Mouse (Mus musculus) adipocyte (in vitro differentiated cells): ENCODE measurements around the gene BC035044.
"Not testable (repeated sequence)": the region's sequence is repeated elsewhere in the genome, so short reads cannot be mapped to it uniquely, and the experiment has no call there.

Experiments used
- DNase-seq: peaks from one replicate; pipeline ENCODE4 v3.0.0-alpha.2; 2016; ENCODE audit warnings: low spot score

The BC035044 gene

DNA sequence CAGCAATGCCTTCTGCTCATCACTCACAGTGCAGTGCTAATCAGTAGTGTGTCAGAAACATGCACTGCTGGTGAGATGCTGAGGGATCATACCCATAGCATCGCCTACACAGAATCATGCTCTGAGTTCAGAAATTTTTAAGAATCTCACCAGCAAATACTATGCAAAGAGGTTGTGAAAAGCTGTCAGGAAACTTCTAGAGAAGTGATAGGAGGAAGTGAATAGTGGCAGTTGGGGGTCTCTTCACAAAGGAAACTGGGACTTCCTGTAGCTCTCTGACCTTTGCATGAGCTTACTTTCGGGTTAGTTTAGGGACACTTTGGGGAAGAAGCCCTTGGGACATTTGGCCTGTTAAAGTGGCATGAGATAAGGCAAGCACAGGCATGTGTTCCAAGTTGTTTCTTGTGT is at the start of gene BC035044:
Gene BC035044, minus strand, starts transcription at position 179 of the 408 bp plus-strand sequence.
- no peak for DNase-seq

DNA sequence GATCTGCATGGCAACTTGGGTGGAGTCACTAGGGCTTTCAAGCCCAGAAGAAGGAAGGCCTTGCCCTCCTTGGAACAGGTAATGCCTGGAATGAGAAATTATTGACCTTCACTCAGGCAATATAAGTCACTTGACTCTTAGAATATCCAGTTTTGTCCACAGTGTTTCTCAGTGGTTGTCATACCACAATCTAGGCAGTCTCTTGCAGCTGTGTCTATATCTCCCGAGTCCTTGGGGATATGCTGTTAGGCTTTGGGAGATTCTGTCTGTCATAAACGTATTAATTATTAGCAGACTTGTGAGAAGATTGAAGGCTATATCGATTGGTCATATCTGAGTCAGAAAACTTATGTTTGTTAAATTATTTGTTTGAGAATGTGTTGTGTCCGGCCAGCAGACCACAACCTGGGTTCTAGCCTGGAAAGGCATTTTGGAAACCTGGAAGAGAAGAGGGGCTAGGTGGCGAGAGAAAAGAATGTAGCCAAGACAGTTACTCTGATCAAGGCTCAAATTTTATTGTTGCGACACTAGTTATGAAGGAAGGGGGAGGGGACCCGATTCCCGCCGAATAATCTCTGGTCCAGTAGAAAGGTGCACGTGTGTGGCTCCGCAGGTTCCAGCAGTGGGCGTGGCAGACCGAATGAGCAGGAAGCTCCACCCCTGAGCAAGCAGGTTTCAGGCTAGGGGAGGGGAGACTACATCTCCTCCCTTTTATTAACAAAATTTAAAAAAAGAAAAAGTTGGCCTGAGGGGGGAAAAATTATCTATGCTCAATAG is 45.2 kb upstream of the BC035044 start:
- DNase-seq: not testable (repeated sequence)

DNA sequence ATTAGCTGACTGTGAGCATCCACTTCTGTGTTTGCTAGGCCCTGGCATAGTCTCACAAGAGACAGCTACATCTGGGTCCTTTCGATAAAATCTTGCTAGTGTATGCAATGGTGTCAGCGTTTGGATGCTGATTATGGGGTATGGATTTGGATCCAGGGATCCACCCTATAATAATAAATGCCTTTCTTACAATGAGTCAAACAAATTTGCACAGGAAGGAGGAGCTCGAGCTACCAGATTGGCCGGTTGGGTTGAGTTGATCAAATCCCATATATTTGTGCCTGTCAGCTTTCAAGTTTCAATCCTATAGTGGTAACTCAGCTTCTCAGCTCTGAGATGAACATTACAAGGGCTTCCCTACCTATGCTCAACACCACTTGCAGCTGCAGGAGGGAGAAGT is 43.2 kb upstream of the BC035044 start, which contains the start of gene Clec2g:
Gene Clec2g, plus strand, starts transcription at position 301 of the 400 bp plus-strand sequence.
- DNase-seq: not testable (repeated sequence)

- DNase-seq: no peak
Measured at GRCm38 (mm10) chr6:128933050-128933449, 42.1 kb upstream of the BC035044 start.

GRCm38 (mm10) chr6:128917322-128917721 is 26.4 kb upstream of the BC035044 start:
- no peak for DNase-seq

DNA sequence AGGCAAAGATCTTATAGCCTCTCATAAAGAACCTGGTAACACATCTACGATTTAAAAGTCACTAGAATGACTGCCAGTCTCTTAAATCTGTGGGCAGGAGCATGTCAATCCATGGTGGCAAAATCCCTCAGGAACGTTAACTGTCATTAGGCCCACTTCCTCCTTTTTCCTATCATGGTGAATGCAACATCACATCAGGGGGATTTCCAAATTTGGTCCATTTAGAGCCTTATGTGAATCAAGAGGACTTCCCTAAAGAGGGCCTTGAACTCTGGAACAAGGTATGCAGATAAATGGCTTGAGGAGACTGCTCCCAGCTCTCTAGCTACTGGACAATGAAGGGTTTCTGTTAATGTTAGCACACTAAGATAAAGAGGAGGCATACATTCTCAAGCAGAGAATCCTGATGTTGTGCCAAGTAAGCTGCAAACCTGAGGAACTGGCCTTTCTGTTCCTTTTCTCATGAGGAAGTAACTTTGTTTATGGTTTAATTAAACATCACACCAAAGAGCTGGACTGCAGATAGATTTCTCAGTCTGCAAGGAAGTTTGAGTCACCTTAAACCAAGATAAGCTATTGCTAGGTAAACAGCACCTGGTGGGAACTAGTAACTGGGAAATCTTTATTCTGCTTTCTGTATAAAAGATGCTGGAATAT is 22.8 kb upstream of the BC035044 start:
- DNase-seq: no peak

DNA sequence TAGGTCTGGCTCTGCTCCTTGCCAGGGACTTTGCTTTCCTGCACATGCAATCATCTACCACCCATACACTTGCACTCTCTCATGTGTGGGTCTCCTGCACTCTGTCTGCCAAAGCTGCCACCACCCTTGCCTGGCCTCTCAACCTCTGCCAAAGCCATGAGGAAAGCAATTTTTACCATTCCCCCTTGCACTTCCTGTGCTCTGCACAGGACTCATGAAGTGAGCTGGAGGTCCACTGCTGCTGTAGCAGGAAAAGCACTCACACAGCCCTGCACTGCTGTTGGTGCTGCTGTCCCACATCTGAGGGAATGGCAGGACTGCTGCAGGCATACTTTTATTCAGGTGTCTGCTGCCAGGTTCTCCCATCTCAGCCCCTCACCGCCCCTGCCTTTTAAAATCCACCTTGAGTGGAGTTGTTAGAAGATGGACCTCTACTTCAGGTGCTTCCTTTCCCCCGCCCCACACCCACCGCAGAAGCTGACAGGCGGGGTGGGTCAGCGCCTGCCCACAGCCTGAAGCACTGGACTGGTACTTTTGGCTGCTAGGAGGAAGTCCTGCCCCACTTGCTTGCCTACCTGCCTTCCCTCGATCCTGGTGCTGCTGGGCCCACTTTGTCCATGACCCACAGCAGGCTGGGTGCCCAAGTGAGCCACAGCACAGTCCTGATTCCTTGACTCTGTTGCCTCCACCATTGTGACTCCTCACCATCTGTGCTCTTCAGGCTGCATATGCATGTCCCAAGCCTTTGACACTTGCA is 10.0 kb upstream of the BC035044 start:
- DNase-seq: not testable (repeated sequence)

- no peak for DNase-seq
Measured at GRCm38 (mm10) chr6:128900044-128900443, 9.1 kb upstream of the BC035044 start.

GRCm38 (mm10) chr6:128895404-128896001 is 4.6 kb upstream of the BC035044 start:
- no peak for DNase-seq

DNA sequence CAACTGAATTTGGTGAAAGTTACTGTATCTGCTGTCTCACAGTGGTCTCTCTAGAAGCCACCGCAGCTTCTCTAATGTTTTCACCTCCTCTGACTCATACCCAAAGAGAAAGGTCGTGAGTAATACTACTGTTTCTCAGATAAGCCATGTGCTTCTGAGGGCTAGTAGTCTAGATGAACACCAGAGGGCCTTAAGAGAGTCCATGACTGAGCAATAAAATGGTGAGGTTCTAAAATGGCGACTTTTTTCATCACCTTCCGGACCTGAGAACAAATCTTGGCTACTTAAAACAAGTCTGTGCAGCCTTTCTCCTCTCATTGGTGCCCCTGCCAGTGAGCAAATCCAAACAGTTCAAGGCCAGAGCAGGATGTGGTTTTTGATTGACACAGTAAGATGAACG is 2.1 kb downstream of the BC035044 start:
- DNase-seq: no peak

DNA sequence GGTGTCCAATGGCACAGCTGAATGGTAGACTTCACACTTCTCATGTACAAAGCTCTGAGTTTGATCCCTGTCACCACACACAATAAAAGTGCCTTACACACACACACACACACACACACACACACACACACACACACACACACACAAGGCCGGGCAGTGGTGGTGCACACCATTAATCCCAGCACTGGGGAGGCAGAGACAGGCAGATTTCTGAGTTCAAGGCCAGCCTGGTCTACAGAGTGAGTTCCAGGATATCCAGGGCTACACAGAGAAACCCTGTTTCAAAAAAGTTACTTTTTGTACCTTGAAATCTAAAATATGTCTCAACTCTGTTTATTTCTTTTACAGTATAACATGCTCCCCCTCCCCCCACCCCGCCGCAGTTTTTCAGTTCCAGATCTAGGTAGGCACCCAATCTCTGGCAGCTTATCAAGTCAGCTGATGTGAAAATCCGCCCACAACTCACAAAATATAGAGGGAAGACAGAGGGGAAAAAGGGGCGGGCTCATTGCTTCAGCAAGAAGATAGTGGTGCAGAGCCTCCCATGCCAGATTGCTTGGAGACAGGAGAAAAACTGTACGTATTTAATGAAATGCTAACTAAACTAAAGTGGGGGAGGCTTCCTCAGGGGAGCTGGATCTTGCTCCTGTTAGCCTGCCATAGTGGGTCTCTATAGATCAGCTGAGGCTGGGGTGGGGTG is 3.7 kb downstream of the BC035044 start, which contains the start of gene Clec2i:
Gene Clec2i, plus strand, starts transcription at position 498 of the 700 bp plus-strand sequence.
- not testable (repeated sequence) for DNase-seq

DNA sequence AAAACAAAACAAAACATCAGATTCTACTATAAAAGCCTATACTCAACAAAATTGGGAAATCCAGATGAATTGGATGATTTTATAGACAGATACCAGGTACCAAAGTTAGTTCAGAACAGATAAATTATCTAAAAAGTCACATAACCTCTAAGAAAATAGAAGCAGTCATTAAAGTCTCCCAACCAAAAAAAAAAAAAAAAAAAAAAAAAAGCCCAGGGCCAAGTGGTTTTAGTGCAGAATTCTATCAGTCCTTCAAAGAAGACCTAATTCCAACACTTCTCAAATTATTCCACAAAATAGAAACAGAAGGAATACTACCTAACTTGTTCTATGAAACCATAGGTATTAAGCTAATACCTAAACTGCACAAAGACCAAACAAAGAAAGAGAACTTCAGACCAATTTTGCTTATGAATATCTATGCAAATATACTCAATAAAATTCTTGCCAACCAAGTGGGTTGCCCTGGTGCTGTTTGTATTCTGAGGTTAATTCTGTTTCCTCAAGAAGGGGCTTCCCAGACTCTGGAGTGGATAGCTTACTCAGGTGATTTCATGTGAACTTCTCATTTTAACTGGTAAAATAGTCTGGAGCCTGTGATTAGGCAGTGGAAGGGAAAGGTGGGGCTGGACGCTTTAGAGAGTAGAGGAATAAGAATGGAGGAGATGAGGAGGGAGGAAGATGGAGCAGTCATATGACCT is 18.9 kb downstream of the BC035044 start:
- no peak for DNase-seq

- DNase-seq: no peak
Measured at GRCm38 (mm10) chr6:128868861-128869260, 22.1 kb downstream of the BC035044 start.

DNA sequence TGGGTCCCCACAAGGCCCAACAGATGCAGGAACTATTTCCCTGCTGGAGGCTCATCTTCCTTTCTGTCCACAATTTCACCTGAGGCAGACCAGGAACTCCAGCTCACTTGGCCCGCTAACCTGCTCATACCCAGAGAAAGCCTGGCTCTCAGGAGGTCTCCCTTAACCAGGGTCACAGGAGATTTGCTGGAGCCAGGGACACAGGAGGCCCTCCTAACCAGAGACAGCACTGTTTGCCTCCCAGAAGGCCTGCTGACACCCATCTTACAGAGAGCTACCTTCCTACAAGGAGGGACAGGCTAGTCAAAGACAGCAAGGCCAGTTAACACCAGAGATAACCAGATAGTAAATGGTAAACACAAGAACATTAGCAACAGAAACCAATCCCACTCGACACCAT is 33.0 kb downstream of the BC035044 start:
- no peak for DNase-seq

DNA sequence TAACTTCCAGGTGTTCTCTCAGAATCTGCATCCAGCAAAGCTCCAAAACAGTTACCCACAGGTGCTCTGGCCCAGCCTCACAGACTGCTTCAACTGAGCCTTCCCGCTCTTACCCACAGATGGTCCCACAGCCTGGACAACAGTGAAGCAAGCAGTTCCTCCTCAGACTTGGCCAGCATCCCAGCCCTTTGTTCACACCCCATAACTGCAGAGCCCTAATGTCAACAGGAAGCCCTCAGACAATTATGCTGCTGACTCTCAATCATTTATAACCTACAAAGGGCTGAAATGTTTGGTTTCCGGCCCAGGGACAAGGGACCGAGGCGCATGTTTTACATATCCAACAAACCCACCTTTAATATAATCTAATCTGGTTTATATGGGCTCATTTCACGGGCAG is 34.7 kb downstream of the BC035044 start:
- DNase-seq: peak; percentile 42

DNA sequence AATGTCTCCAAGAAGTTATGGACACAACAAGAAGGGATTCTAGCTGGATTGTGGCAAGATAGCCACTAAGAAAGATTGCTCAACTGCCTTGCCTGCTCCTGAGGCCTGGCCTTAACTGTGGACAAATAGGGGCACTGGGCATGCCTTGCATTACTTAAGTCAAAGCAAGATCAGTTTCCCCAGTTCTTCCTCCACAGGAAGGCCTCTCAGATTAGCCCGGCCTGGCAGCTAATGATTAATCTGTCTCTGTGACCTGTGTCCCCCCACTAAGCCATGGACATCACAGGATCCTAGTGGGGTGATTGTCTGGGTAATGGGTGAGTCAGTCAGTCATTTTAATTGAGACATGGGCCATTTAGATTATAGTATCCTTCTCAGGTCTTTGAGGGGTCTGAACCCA is 35.4 kb downstream of the BC035044 start:
- DNase-seq: no peak

GRCm38 (mm10) chr6:128854895-128855294 is 36.0 kb downstream of the BC035044 start:
- DNase-seq: no peak

DNA sequence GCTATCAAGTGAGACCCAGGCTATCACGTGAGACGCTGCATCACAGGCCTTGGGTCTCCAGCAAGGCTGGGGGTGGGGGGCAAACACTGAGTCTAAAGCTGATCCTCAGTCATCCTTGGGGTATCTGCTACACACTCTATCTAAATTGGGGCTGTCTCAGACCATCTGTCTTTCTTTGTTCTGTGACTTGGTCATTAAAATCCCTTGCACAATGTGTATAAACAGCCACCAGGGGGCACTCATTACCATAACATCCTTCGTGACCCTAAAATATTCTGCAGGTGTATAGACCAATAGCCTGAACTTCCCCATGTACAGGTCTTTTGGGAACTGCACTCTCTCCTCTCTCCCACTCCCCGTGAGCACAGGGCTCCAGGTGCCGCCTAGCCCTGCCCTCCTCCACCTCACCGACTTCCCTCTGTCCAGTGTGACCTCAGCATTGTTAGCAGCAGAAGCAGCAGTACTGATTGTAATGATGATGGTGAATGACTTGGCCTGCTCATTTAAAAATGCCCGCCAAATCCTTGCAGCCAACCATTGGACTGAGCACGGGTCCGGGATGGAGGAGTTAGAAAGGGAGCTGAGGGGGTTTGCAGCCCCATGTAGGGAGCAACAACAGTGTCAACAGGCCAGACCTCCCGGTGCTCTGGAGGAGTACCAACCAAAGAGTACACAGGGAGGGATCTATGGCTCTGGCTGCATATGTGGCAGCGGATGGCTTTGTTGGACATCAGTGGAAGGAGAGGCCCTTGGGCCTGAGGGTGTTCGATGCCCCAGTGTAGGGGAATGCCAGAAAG is 36.7 kb downstream of the BC035044 start:
- DNase-seq: peak; percentile 60

DNA sequence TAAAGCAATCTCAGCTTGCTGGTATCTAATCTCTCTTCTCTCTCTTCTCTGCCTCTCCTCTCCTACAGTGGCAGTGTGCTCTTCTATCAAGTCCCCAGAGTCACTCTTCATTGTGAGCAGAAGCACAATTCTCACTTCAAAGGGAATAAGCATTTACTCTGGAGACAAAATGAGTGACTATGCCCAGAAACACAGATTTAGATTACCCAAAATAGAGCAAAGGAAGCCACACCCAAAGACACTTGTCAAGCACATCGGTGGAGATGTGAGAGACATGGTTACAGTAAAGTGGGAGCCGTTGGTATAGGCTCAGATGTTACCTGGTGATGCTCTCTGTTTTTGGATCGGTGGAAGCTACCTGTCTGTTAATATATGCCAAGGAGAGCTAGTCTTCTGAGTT is 38.2 kb downstream of the BC035044 start:
- DNase-seq: no peak

DNA sequence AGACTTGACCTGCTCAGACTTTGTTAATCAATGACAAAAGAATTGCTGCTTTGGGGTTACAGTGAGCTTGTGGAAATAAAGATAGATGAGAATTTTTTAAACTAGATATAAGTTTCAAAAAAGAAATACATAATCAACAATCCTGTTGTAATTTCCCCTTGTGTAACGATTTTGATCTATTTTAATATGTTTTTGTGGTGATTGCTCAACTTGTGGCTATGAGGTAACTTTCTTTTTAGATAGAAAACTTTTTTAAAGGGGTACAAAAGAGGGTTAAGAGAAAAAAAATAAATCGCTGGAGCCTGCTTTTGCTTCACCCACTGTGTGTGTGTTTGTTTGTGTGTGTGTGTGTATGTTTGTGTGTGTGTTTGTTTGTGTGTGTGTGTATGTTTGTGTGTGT is 39.8 kb downstream of the BC035044 start:
- no peak for DNase-seq
